Mouse (Mus musculus): Measurements from ENCODE around the gene Cat. TPM values are rescaled to one million over a fixed set of nuclear protein-coding genes. Genes with fewer than 3 reads are reported as not detected.

Gene Cat
- polyA plus RNA-seq (2012; rRNA removed): 22.8 and 23.3 TPM in 2 replicates

DNA sequence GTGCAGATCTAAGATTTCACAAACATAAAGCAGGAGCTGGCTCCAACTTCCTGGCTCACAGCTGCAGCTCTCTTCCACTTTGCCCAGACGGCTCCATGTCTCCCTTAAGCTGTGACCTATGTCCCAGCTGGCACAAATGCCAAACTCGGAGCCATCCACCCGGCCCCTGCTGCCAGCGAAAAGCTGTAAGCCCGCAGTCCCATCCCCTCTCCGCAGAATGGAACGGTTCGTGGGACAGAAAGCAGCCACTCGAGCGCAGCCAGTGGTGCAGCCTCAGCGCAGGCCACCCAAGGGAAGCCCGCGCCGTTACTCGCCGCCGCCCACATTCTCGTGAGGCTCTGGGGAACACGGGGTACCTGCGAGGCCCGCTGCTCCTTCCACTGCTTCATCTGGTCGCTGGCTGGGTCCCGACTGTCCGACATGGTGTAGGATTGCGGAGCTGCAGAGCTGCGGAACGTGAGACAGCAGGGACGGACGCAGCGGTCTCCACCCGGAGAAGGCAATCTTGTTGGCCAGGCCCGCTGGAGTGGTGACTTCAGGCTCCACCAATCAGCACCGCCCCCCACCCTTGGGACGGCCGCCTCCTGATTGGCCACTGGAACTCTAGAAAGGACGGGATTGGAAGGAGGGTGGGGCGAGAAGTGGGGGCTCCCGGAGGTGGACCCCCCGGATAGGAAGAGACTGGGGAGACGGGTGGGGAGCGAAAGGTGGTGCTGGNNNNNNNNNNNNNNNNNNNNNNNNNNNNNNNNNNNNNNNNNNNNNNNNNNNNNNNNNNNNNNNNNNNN lies at the start of gene Cat:
Cat (minus strand) TSS at position 544 of the 785 bp plus-strand sequence.

DNA sequence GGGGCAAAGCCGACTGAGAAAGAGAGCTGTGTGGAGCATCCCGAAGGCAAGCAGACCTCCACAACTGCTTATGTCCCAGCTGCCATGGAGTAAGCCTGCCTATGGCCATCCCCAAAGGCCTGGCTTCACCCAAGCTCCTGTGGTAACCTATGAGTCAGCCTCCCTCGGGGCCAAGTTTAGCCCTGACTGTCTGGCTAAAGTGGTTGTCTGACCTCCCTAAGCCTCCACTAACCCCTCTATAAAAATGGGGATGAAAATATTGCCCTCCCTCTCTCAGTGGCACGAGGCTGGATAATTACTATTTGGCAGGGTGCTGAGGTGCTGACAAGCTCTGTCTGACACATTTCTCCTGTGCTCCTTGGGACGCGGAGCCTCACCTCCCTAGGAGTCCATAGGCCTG lies 73.6 kb downstream of the Cat start, which contains the start of gene Elf5:
Elf5 (plus strand) TSS at position 341 of the 400 bp plus-strand sequence.

Other genes starting within 250 kb of the Cat start
- 26.1 and 33.9 TPM in 2 replicates for gene Ehf, start 181.9 kb downstream of the Cat start, polyA plus RNA-seq (2012; rRNA removed)
- 3.5 and 5.4 TPM in 2 replicates for gene Elf5, start 73.5 kb downstream of the Cat start, polyA plus RNA-seq (2012; rRNA removed)
- 3.7 and 5.2 TPM in 2 replicates for gene Abtb2, start 81.2 kb upstream of the Cat start, polyA plus RNA-seq (2012; rRNA removed)